Mouse (Mus musculus): ENCODE measurements around the gene F11r. TPM values are rescaled to one million over a fixed set of nuclear protein-coding genes. Genes with fewer than 3 reads are reported as not detected.
A peak's percentile ranks its signal among the peaks of the same experiment; 100 is the strongest.

The F11r gene
- polyA plus RNA-seq (2016; fragmentation: Nextera tagmentation; extraction: Ambion mirVana): 31.8 and 35.2 TPM in 2 replicates

- Histone ChIP-seq H3K4me3 (peak within 1 kb of the TSS; percentile 43), H3K9me3 (no peaks in the 10 kb centered on the region), H3K36me3 (no peaks in the 10 kb centered on the region), H3K27me3 (peaks cover 32% of the 10 kb centered on the region), H3K27ac (no peak within 1 kb of the TSS), H3K4me1 (0 out of 2 replicates have a peak, but pooled peaks cover 3% of the 10 kb centered on the region), H3K4me2 (replicated peaks) (peak within 1 kb of the TSS; percentile 60), H3K9ac (peak within 1 kb of the TSS; percentile 45)
- peak; percentile 33; the same call in 1 of the 2 replicates for ATAC-seq (ENCODE audit: insufficient number of reproducible peaks, insufficient read depth, low FRiP score, low TSS enrichment)
- under 1% methylated on average over 46 of the region's 46 CpGs for WGBS
Observed at GRCm38 (mm10) chr1:171437264-171438013, at the start of gene F11r. Gene F11r, plus strand, starts transcription at chr1:171437535.

DNA sequence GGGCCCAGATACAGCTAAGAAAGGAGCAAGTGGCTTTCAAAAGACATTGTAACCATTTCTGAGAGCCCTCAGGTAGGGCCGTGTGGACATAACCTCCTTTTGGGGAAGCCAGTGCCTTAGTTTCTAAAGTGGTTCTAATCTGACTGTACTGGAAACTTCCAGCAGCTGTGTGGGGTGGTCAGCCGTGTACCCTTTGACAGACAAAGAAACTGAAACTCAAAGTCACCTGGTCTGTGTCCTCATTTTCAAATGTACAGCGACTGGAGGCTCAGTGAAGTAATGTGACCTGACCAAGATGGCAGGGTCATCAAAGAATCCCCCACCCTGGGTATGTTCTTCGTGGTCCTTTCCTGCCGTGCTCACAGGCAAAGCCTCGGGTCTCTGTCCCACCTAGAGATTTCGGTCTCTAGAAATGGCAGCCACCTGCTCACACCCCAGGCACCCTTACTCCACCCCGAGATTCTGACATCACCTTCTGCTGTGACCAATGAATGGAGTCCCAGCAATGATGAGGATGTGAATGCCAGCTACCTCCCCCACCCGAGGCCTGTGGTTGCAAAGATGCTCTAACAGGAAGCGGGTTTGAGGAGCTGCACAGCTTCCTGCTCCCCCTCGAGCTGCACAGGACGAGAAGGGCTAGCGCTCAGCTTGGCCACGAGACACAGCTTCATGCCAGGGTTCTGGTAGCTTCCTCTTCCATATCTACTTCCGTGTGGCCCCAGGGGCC, 48.8 kb upstream of the F11r start, which contains the start of gene Arhgap30:
Gene Arhgap30 (plus strand): TSS at position 579 of the 727 bp plus-strand sequence.
- H3K36me3 ChIP-seq: no peaks in the 10 kb centered on the region
- no peaks in the 10 kb centered on the region for H3K9me3 ChIP-seq
- no peak for ATAC-seq (ENCODE audit: insufficient number of reproducible peaks, insufficient read depth, low FRiP score, low TSS enrichment)
- 75% methylated on average over 15 of the region's 15 CpGs for WGBS
- no peak within 1 kb of the TSS for H3K27ac ChIP-seq
- H3K4me1 ChIP-seq: 0 out of 2 replicates have a peak, but pooled peaks cover 4% of the 10 kb centered on the region
- H3K4me3 ChIP-seq: no peak within 1 kb of the TSS
- no peak within 1 kb of the TSS for H3K9ac ChIP-seq
- H3K27me3 ChIP-seq: no peaks in the 10 kb centered on the region
- H3K4me2 ChIP-seq (replicated peaks): no peak within 1 kb of the TSS

DNA sequence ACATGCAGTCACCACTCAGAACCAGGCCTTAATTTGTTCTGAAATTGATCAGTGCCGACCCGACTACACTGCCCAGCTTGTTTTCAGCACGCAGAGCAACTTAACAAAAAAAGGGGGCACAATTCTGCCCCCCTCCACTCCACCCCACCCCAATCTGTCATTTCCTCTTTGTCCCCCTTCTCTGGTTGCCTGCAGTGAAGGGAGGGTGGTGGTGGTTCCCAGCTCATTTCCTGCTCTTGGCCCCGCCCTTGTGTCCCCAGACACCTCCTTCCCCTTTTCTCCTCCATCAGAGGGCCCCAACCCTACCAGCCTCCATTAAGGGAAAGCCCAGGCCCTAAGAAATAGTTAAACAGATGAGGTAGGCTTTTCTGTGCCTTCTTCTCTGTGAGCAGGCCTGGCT, 47.2 kb upstream of the F11r start:
- Histone ChIP-seq H3K27me3 (no peaks in the 10 kb centered on the region), H3K27ac (no peak overlapping the region), H3K36me3 (no peaks in the 10 kb centered on the region), H3K4me2 (replicated peaks) (no peak overlapping the region), H3K9ac (no peak overlapping the region), H3K4me1 (0 out of 2 replicates have a peak, but pooled peaks cover 4% of the 10 kb centered on the region), H3K9me3 (no peaks in the 10 kb centered on the region), H3K4me3 (no peak overlapping the region)
- 74% methylated on average over 3 of the region's 4 CpGs for WGBS
- no peak for ATAC-seq (ENCODE audit: insufficient number of reproducible peaks, insufficient read depth, low FRiP score, low TSS enrichment)

DNA sequence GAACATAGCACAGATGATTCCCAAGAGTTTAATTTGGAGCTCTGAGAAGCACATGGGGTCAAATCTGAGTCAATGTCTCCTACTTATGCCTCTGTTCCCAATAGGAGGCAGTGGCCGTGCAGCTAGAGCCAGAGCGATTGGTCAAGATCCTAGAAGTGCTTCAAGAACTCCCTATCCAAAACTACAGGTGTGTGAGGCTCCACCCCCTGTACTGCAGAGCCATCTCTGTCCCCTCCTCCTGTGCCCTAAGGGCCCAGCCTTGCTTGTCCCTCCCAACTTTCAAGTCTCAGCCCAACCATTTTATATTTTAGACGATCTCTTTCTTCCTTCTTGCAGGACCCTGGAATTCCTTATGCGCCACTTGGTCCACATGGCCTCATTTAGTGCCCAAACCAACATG, 35.5 kb upstream of the F11r start:
- Histone ChIP-seq H3K4me3 (no peak overlapping the region), H3K27ac (no peak overlapping the region), H3K9ac (no peak overlapping the region), H3K36me3 (no peaks in the 10 kb centered on the region), H3K9me3 (no peaks in the 10 kb centered on the region), H3K4me2 (replicated peaks) (no peak overlapping the region), H3K27me3 (no peaks in the 10 kb centered on the region), H3K4me1 (no peaks in the 10 kb centered on the region)
- no peak for ATAC-seq (ENCODE audit: insufficient number of reproducible peaks, insufficient read depth, low FRiP score, low TSS enrichment)
- 78% methylated on average over 4 of the region's 4 CpGs for WGBS

DNA sequence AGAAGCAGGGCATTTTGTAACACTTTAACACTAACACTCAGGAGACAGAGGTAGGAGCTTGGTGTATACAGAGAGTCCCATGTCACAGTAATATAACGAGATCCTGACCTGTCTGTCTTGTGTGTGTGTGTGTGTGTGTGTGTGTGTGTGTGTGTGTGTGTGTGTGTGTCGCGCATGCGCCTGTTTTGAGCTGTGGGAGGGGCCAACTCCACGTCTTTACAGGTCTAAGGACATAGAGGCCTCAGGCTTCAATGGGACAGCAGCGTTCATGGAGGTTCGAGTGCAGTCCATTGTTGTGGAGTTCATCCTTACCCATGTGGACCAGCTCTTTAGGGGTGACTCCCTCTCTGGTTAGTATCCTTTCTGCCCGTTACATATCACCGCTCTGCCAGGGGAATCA, 34.3 kb upstream of the F11r start:
- Histone ChIP-seq H3K4me2 (replicated peaks) (no peak overlapping the region), H3K27ac (no peak overlapping the region), H3K4me3 (no peak overlapping the region), H3K4me1 (no peaks in the 10 kb centered on the region), H3K36me3 (no peaks in the 10 kb centered on the region), H3K27me3 (0 out of 2 replicates have a peak, but pooled peaks cover 3% of the 10 kb centered on the region), H3K9me3 (no peaks in the 10 kb centered on the region), H3K9ac (no peak overlapping the region)
- no peak for ATAC-seq (ENCODE audit: insufficient number of reproducible peaks, insufficient read depth, low FRiP score, low TSS enrichment)
- WGBS: 74% methylated on average over 9 of the region's 9 CpGs

GRCm38 (mm10) chr1:171407263-171407662, 30.1 kb upstream of the F11r start:
- Histone ChIP-seq H3K27me3 (peaks cover 8% of the 10 kb centered on the region; the same call in 1 of the 2 replicates), H3K9me3 (no peaks in the 10 kb centered on the region), H3K4me1 (no peaks in the 10 kb centered on the region), H3K4me3 (no peak overlapping the region), H3K36me3 (no peaks in the 10 kb centered on the region), H3K4me2 (replicated peaks) (no peak overlapping the region), H3K9ac (no peak overlapping the region), H3K27ac (no peak overlapping the region)
- 72% methylated on average over 5 of the region's 5 CpGs for WGBS
- ATAC-seq (ENCODE audit: insufficient number of reproducible peaks, insufficient read depth, low FRiP score, low TSS enrichment): no peak

- Histone ChIP-seq H3K4me2 (replicated peaks) (no peak overlapping the region), H3K4me1 (peaks cover 3% of the 10 kb centered on the region; the same call in 1 of the 2 replicates), H3K9me3 (no peaks in the 10 kb centered on the region), H3K36me3 (peaks cover 2% of the 10 kb centered on the region; the same call in 1 of the 2 replicates), H3K27me3 (peaks cover 8% of the 10 kb centered on the region; the same call in 1 of the 2 replicates), H3K4me3 (no peak overlapping the region), H3K27ac (no peak overlapping the region), H3K9ac (no peak overlapping the region)
- ATAC-seq (ENCODE audit: insufficient number of reproducible peaks, insufficient read depth, low FRiP score, low TSS enrichment): no peak
- WGBS: 81% methylated on average over 1 of the region's 1 CpGs
Observed at GRCm38 (mm10) chr1:171410231-171410630, 27.1 kb upstream of the F11r start.

DNA sequence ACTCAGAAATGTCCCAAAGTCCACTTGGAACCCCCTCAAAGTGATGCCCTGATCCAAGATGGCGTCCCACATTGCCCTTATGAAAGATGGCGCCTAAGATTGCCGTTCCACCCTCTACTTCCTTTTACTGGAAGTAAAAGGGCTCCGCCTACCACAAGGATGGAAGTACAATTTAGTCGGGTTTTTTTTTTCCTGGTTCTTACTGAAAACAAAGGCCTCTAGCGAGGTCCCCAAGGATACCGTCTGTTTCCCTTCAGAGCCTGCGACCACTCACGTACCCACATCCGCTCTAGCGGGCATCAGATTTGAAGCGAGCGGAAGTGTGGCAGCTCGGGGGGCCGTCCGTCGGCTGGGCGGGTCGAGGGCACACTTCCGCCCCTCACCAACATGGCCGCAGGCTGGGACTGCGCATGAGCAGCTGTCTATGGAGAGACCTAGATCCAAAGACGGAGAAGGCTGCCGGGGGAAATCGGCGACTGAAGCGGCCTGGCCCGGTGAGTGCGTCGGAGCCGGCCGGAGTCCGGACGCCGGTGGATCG, 26.3 kb upstream of the F11r start, which contains the start of gene Usf1:
Gene Usf1 (plus strand): TSS at position 367 of the 538 bp plus-strand sequence.
- H3K9ac ChIP-seq: peak within 1 kb of the TSS; percentile 96
- peaks cover 3% of the 10 kb centered on the region; the same call in 1 of the 2 replicates for H3K4me1 ChIP-seq
- peak within 1 kb of the TSS; percentile 96 for H3K4me3 ChIP-seq
- under 1% methylated on average over 36 of the region's 36 CpGs for WGBS
- peaks cover 10% of the 10 kb centered on the region for H3K36me3 ChIP-seq
- peak; percentile 95 for ATAC-seq (ENCODE audit: insufficient number of reproducible peaks, insufficient read depth, low FRiP score, low TSS enrichment)
- H3K9me3 ChIP-seq: no peaks in the 10 kb centered on the region
- peak within 1 kb of the TSS; percentile 94 for H3K27ac ChIP-seq
- peak within 1 kb of the TSS; percentile 64 for H3K4me2 ChIP-seq (replicated peaks)
- H3K27me3 ChIP-seq: peaks cover 8% of the 10 kb centered on the region; the same call in 1 of the 2 replicates

DNA sequence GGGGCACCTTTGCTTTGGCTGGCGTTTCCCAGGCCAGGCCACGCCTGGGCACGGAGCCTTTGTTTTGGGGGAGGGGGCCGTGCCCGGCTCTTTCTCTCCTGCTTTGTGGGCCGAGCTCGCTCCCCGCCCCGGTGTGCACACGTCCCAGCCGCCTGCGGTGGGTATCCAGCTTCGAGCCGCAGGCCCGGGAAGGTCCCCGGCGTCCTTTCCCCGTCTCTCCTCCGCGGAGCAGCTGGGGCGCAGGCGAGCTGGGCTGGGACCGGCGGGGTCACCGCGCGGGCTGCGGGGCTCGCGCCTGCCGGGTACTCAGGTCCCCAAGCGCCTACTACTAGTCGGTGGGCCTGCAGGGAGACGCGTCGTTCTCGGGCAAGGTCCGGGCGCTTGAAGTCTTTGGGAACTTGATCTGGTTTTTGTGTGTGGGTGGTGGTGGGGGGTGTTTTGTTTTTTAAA, 25.8 kb upstream of the F11r start:
- ATAC-seq (ENCODE audit: insufficient number of reproducible peaks, insufficient read depth, low FRiP score, low TSS enrichment): peak; percentile 72
- Histone ChIP-seq H3K9me3 (no peaks in the 10 kb centered on the region), H3K27ac (peak overlapping the region; percentile 94), H3K4me1 (peaks cover 3% of the 10 kb centered on the region; the same call in 1 of the 2 replicates), H3K4me2 (replicated peaks) (peak overlapping the region; percentile 64), H3K9ac (peak overlapping the region; percentile 96), H3K36me3 (peaks cover 13% of the 10 kb centered on the region), H3K4me3 (peak overlapping the region; percentile 96), H3K27me3 (peaks cover 8% of the 10 kb centered on the region; the same call in 1 of the 2 replicates)
- 0% methylated on average over 39 of the region's 39 CpGs for WGBS

- Histone ChIP-seq H3K9ac (peak overlapping the region; percentile 96), H3K27ac (peak overlapping the region; percentile 94), H3K4me1 (peaks cover 3% of the 10 kb centered on the region; the same call in 1 of the 2 replicates), H3K4me3 (peak overlapping the region; percentile 96), H3K4me2 (replicated peaks) (peak overlapping the region; percentile 64), H3K36me3 (peaks cover 18% of the 10 kb centered on the region), H3K9me3 (no peaks in the 10 kb centered on the region), H3K27me3 (peaks cover 8% of the 10 kb centered on the region; the same call in 1 of the 2 replicates)
- WGBS: 2% methylated on average over 20 of the region's 20 CpGs
- ATAC-seq (ENCODE audit: insufficient number of reproducible peaks, insufficient read depth, low FRiP score, low TSS enrichment): no peak
Observed at GRCm38 (mm10) chr1:171412001-171412441, 25.3 kb upstream of the F11r start.

- no peak for ATAC-seq (ENCODE audit: insufficient number of reproducible peaks, insufficient read depth, low FRiP score, low TSS enrichment)
- 54% methylated on average over 3 of the region's 3 CpGs for WGBS
- Histone ChIP-seq H3K36me3 (peaks cover 22% of the 10 kb centered on the region), H3K4me3 (peak overlapping the region; percentile 96), H3K4me1 (peaks cover 3% of the 10 kb centered on the region; the same call in 1 of the 2 replicates), H3K27me3 (peaks cover 8% of the 10 kb centered on the region; the same call in 1 of the 2 replicates), H3K4me2 (replicated peaks) (peak overlapping the region; percentile 64), H3K27ac (peak overlapping the region; percentile 94), H3K9me3 (no peaks in the 10 kb centered on the region), H3K9ac (peak overlapping the region; percentile 96)
Observed at GRCm38 (mm10) chr1:171412446-171412845, 24.9 kb upstream of the F11r start.
